Mouse (Mus musculus) yolk sac, embryonic 10.5 days (tissue): ENCODE results near the gene Gpr19.

Experiments
- DNase-seq: peaks from one replicate; pipeline ENCODE4 v3.0.0-alpha.2; 2017; ENCODE audit warnings: low spot score

Gene Gpr19

DNA sequence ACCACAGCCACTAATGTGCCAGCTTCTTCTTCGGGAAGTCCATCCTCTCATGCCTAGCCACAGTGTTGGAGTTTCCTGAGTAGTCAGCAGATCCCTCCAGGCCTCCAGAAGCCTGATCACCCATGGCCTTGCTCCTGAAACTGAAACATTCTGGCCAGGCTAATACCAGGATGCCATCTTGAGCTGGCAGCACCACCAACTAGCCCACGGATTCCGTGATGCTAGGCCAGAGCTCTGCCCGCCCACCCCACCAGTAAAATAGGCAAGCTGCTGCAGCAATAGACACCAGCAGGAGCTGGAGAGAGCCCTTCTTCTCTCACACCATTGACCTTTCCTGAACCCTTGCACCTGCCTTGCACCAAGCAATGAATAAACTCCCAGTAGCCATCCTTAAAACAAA lies 50.8 kb downstream of the Gpr19 start:
- DNase-seq: no peak

- no peak for DNase-seq
Observed at GRCm38 (mm10) chr6:134846308-134846707, 52.1 kb downstream of the Gpr19 start.

GRCm38 (mm10) chr6:134845726-134846125 lies 52.7 kb downstream of the Gpr19 start:
- DNase-seq: no peak

DNA sequence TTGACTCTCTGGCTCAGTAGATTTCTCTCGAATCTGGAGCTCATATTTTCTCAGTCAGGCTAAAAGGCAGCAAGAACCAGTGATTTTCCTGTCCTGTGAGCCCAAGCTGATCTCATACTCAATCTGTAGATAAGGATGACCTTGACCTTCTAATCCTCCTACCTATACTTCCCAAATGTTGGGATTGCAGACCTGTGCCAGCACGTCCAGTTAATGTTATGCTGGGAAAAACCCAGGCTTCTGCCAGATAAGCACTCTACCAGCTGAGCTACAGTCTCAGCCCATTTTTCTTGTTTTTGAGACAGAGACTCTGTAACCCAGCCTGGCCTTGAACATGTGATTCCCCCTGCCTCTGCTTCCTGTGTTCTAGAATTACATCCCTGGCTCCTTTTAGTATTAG lies 58.0 kb downstream of the Gpr19 start:
- no peak for DNase-seq

- DNase-seq: no peak
Observed at GRCm38 (mm10) chr6:134838111-134838510, 60.3 kb downstream of the Gpr19 start.

DNA sequence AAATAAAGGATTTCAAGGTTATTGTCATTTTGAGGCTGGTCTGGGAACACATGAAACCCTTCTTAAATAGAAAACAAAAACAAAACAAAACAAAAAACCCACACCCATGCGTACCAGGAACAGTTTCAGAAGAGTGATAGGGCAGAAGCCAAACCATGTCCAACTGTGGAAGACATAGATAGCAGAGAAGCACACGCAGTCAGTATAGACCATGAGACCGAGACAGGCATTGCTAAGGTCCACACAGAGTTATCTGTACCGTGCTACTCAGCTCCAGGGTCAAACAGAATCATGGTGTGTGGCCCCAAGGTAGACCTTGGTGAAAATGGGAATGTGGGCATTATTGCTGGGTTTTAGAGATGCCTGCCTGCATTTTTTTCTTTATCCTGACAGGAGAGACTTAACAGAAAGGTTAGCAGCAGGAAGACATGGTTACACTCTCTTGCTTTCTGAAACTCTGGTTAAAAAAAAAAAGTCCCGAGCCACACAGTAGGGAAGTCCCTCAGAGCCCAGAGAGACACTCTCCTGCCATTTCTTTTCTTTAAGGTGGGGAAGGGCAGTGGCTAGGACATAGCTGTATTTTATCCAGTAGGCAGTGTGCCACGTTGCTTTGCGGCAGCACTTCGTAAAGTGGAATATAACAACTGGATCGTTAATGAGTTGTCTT lies 63.7 kb downstream of the Gpr19 start:
- no peak for DNase-seq

GRCm38 (mm10) chr6:134830776-134831175 lies 67.6 kb downstream of the Gpr19 start:
- DNase-seq: no peak

DNA sequence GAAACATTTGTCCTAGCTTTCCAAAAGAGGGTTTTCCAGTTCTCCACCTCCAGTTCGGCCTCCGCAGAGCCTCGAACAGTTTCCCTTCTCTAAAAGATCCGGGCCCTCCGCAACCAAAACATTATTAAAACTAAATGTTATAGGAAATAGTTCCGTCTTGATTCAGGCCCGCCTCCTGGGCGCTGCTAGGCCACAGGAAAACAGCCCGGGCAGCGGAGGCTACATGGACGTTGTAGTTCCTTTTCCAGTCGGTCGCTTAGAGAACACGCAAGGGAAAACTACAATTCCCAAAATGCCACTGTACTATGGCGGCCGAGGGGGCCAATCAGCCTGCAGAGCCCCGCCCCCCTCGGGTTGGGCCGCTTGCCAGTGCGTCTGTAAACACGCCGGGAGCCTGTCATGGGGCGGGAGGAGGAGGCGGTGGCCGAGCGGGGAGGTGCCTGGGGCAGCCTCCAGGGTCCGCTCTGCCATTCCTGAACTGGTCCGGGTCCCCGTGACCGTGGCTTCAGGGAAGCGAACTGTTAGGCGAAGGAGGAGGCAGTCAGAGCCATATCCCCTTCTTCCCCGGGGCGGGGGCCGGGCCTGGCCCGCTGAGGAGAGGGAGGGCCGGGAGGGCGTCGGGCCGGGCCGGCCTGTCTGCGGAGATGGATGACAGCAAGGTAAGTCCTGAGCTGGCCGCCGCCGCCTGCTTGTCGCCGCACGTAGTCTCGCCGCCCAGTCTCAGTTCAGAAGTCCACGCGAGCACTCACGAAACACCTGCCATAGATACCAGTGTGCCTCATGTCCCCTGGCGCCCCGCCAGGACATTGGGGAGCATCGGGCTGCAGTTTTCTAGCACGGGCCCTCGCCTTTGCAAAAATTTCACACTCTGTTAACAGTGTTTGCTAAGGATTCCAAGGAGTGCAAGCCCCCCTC lies 68.3 kb downstream of the Gpr19 start, which contains the start of gene Crebl2:
Crebl2 (plus strand) TSS at position 369 of the 915 bp plus-strand sequence.
- peak; percentile 98 for DNase-seq

DNA sequence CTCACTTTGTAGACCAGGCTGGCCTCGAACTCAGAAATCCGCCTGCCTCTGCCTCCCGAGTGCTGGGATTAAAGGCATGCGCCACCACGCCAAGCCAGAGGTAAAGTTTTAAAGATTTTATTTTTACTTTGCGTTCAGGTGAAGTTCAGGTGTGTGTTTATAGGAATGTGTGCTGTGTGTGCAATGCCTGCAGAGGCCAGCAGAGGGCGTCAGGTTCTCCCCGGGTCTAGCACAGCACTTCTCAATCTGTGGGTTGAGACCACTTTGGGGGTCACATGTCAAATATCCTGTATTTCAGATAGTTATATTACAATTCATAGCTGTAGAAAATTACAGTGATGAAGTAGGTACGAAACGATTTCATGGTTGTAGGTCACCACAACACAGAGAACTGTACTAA lies 75.5 kb downstream of the Gpr19 start:
- no peak for DNase-seq

DNA sequence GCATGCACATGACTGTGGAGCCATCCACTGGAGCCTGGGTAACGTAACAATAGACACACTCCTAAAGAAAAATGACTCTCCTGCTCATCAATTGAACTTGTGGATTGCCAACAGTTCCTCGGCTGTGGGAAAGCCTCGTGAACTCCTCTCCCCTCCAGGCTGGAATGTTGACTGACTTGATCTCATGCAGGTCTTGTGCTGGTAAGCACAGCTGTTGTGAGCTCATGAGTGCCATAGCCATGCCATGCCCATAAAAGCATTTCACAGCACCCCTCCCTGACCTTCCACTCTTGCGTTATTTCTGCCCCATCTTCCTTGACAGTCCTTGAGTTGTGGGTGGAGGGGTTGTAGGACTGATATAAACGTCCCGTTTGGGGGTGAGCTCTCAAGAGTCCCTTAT lies 78.0 kb downstream of the Gpr19 start:
- DNase-seq: no peak

- DNase-seq: peak; percentile 43
Observed at GRCm38 (mm10) chr6:134819741-134820140, 78.6 kb downstream of the Gpr19 start.
